Mouse (Mus musculus) CH12.LX (cell line): ENCODE data around the gene Cirbp. TPM values are rescaled to one million over a fixed set of nuclear protein-coding genes. Genes with fewer than 3 reads are reported as not detected.

Experiments
- DNase-seq: peaks from one replicate; pipeline ENCODE4 v3.0.0-alpha.2; 2013; ENCODE audit errors: extremely low read depth
- H3K27ac ChIP-seq: 2 replicates; pipeline ENCODE4 v1.5.1; 2012; ENCODE audit warnings: low read depth, mild to moderate bottlenecking, control low read depth, moderate library complexity; ENCODE audit not compliant: insufficient read depth
- H3K27me3 ChIP-seq: replicated peaks from 2 replicates; pipeline ENCODE3; 2012; ENCODE audit warnings: inconsistent platforms
- H3K36me3 ChIP-seq, 2 experiments: replicated peaks in 1 of 2; 2 replicates each; pipeline versions ENCODE3 to v1.6.1; 2012; ENCODE audit warnings: inconsistent platforms in 1 of 2, low read length in 1 of 2, mild to moderate bottlenecking in 1 of 2, mixed read lengths in 1 of 2, moderate library complexity in 1 of 2; ENCODE audit not compliant: control insufficient read depth in 1 of 2, insufficient read depth in 1 of 2
- H3K4me1 ChIP-seq, 2 experiments: 2 replicates each; pipeline ENCODE4 v1.6.1; 2012; ENCODE audit warnings: inconsistent platforms in 1 of 2, moderate library complexity in 1 of 2; ENCODE audit not compliant: insufficient read depth in 2 of 2, control insufficient read depth in 1 of 2
- H3K4me2 ChIP-seq: 2 replicates; pipeline ENCODE4 v1.6.1; 2012; ENCODE audit warnings: low read depth, mild to moderate bottlenecking, control low read depth; ENCODE audit not compliant: poor library complexity, insufficient read depth, severe bottlenecking
- H3K4me3 ChIP-seq, 3 experiments: fragments of 150-350 bp in 1 of 3; sonication (generic) in 1 of 3; replicated peaks in 1 of 3; 2 replicates each; pipeline versions ENCODE3 to v1.5.1; 2011 to 2012; ENCODE audit warnings: low read depth in 2 of 3, low read length in 2 of 3, mild to moderate bottlenecking in 2 of 3, moderate library complexity in 2 of 3, control low read depth in 1 of 3, improper control_type of control experiment in 1 of 3, inconsistent platforms in 1 of 3, mixed read lengths in 1 of 3; ENCODE audit not compliant: poor library complexity in 1 of 3
- H3K79me2 ChIP-seq: replicated peaks from 2 replicates; pipeline ENCODE4 v1.6.1; 2012; ENCODE audit warnings: mild to moderate bottlenecking, moderate library complexity; ENCODE audit not compliant: control insufficient read depth, poor library complexity, insufficient read depth, severe bottlenecking; ENCODE audit errors: extremely low read depth
- H3K9ac ChIP-seq: 2 replicates; pipeline ENCODE4 v1.6.1; 2012; ENCODE audit warnings: low read depth, mild to moderate bottlenecking, control low read depth, moderate library complexity; ENCODE audit not compliant: insufficient read depth
- H3K9me3 ChIP-seq: replicated peaks from 2 replicates; pipeline ENCODE3; 2012; ENCODE audit warnings: low read length, inconsistent platforms, mixed read lengths
- CHD2 ChIP-seq: IDR thresholded peaks from 2 replicates; pipeline ENCODE4 v1.6.1; 2011; ENCODE audit warnings: low read length, improper control_type of control experiment
- EP300 ChIP-seq: IDR thresholded peaks from 2 replicates; pipeline ENCODE4 v1.6.1; 2011; ENCODE audit warnings: low read length, improper control_type of control experiment
- MEF2A ChIP-seq: IDR thresholded peaks from 2 replicates; pipeline ENCODE4 v1.6.1; 2014; ENCODE audit warnings: low read depth, mild to moderate bottlenecking, inconsistent platforms, low read length, improper control_type of control experiment, borderline replicate concordance
- dilution Hi-C: fragments of 300-500 bp; cut with MboI; formaldehyde crosslinking; loops from 2 replicates; pipeline ENCODE4 v1.14.3; 2020; ENCODE audit warnings: low sequenced_read_pairs; ENCODE audit not compliant: extremely low pct_unique_long_range_greater_than_20kb, extremely low pct_ligation_motif_present
- in situ Hi-C: fragments of 300-500 bp; cut with MboI; formaldehyde crosslinking; loops from 3 replicates; pipeline ENCODE4 v1.14.3; 2019; ENCODE audit warnings: low sequenced_read_pairs, low pct_ligation_motif_present, low pct_unique_long_range_greater_than_20kb, mixed read lengths
- polyA plus RNA-seq: library from polyadenylated mRNA; unstranded; fragments of >175 nt; gene quantifications from 2 replicates; pipeline ENCODE4 v1.2.1, GENCODE M21; 2012; ENCODE audit warnings: low read depth; ENCODE audit not compliant: insufficient read length
- total RNA-seq, 2 experiments: library from RNA; depleted of rRNA; stranded (reverse); fragments of 300-350 nt in 1 of 2; fragments of >200 nt in 1 of 2; gene quantifications; 2 replicates each; pipeline ENCODE4 v1.2.3; 2012 to 2014

The Cirbp gene
- total and polyA plus RNA-seq, 3 experiments = 27.0 to 40.2 (median 34.4) TPM

GRCm38 (mm10) chr10:80220676-80221075, 54.9 kb downstream of the Cirbp start:
- TF ChIP-seq CHD2 (no peak), EP300 (no peak), MEF2A (no peak)
- Histone ChIP-seq H3K4me3 (no peak overlapping the region), H3K9ac (no peak overlapping the region), H3K27me3 (peaks cover 25% of the 10 kb centered on the region), H3K4me1 (peaks cover 6 to 7% of the 10 kb centered on the region in 2 experiments; a peak in 3 of 4 replicates), H3K27ac (no peak overlapping the region), H3K4me2 (no peak overlapping the region), H3K79me2 (no peaks in the 10 kb centered on the region), H3K9me3 (no peaks in the 10 kb centered on the region), H3K36me3 (no peaks in the 10 kb centered on the region)
- DNase-seq = no peak
- in situ Hi-C loops (no loop called here), dilution Hi-C loops (no loop called here)

Other genes starting within 250 kb of the Cirbp start
Only the 20 nearest of the 32 such genes appear.
- 6.8 and 7.0 TPM in 2 replicates for gene Abca7, start 169.5 kb upstream of the Cirbp start, total RNA-seq (2012; rRNA removed)
- gene Abca7, start 169.5 kb upstream of the Cirbp start, total RNA-seq (2014; rRNA removed) = 2.3 TPM in 2 replicates
- gene Abca7, start 169.5 kb upstream of the Cirbp start, polyA plus RNA-seq = 5.4 and 6.1 TPM in 2 replicates
- 23.4 and 25.9 TPM in 2 replicates for gene Arhgap45, start 149.3 kb upstream of the Cirbp start, total RNA-seq (2012; rRNA removed)
- 10.3 and 11.8 TPM in 2 replicates for gene Arhgap45, start 149.3 kb upstream of the Cirbp start, total RNA-seq (2014; rRNA removed)
- gene Arhgap45, start 149.3 kb upstream of the Cirbp start, polyA plus RNA-seq = 20.2 and 21.2 TPM in 2 replicates
- gene Polr2e, start 126.2 kb upstream of the Cirbp start, total RNA-seq (2012; rRNA removed) = 127 and 132 TPM in 2 replicates
- gene Polr2e, start 126.2 kb upstream of the Cirbp start, total RNA-seq (2014; rRNA removed) = 98.3 and 105 TPM in 2 replicates
- gene Polr2e, start 126.2 kb upstream of the Cirbp start, polyA plus RNA-seq = 194 and 227 TPM in 2 replicates
- 368 and 459 TPM in 2 replicates for gene Gpx4, start 118.8 kb upstream of the Cirbp start, total RNA-seq (2012; rRNA removed)
- 352 and 386 TPM in 2 replicates for gene Gpx4, start 118.8 kb upstream of the Cirbp start, total RNA-seq (2014; rRNA removed)
- gene Gpx4, start 118.8 kb upstream of the Cirbp start, polyA plus RNA-seq = 332 and 353 TPM in 2 replicates
- gene Sbno2, start 60.4 kb upstream of the Cirbp start, total RNA-seq (2012; rRNA removed) = 20.7 and 22.6 TPM in 2 replicates
- gene Sbno2, start 60.4 kb upstream of the Cirbp start, total RNA-seq (2014; rRNA removed) = 9.0 and 9.7 TPM in 2 replicates
- gene Sbno2, start 60.4 kb upstream of the Cirbp start, polyA plus RNA-seq = 21.1 and 24.2 TPM in 2 replicates
- 64.8 and 65.9 TPM in 2 replicates for gene Stk11, start 50.2 kb upstream of the Cirbp start, total RNA-seq (2012; rRNA removed)
- 47.4 and 48.5 TPM in 2 replicates for gene Stk11, start 50.2 kb upstream of the Cirbp start, total RNA-seq (2014; rRNA removed)
- 93.4 and 94.9 TPM in 2 replicates for gene Stk11, start 50.2 kb upstream of the Cirbp start, polyA plus RNA-seq
- gene Atp5d, start 27.4 kb upstream of the Cirbp start, total RNA-seq (2012; rRNA removed) = 270 and 326 TPM in 2 replicates
- gene Atp5d, start 27.4 kb upstream of the Cirbp start, total RNA-seq (2014; rRNA removed) = 85.8 and 106 TPM in 2 replicates
- 306 and 352 TPM in 2 replicates for gene Atp5d, start 27.4 kb upstream of the Cirbp start, polyA plus RNA-seq
- gene Cbarp, start 25.1 kb upstream of the Cirbp start, total RNA-seq (2012; rRNA removed) = 2.3 and 2.6 TPM in 2 replicates
- 0.09 and 0.19 TPM in 2 replicates for gene Cbarp, start 25.1 kb upstream of the Cirbp start, total RNA-seq (2014; rRNA removed)
- gene Cbarp, start 25.1 kb upstream of the Cirbp start, polyA plus RNA-seq = 1.7 and 2.4 TPM in 2 replicates
- 11.6 and 16.2 TPM in 2 replicates for gene Midn, start 17.7 kb upstream of the Cirbp start, total RNA-seq (2012; rRNA removed)
- gene Midn, start 17.7 kb upstream of the Cirbp start, total RNA-seq (2014; rRNA removed) = 3.9 and 4.7 TPM in 2 replicates
- 25.2 and 33.2 TPM in 2 replicates for gene Midn, start 17.7 kb upstream of the Cirbp start, polyA plus RNA-seq
- gene 1600002K03Rik, start 7.0 kb downstream of the Cirbp start, total RNA-seq (2012; rRNA removed) = 30.5 and 37.7 TPM in 2 replicates
- gene 1600002K03Rik, start 7.0 kb downstream of the Cirbp start, total RNA-seq (2014; rRNA removed) = 34.3 and 40.2 TPM in 2 replicates
- 19.3 and 21.9 TPM in 2 replicates for gene 1600002K03Rik, start 7.0 kb downstream of the Cirbp start, polyA plus RNA-seq
- gene Efna2, start 13.5 kb downstream of the Cirbp start, total RNA-seq (2012; rRNA removed) = 0.63 and 1.5 TPM in 2 replicates
- 0.23 and 0.34 TPM in 2 replicates for gene Efna2, start 13.5 kb downstream of the Cirbp start, total RNA-seq (2014; rRNA removed)
- 0.45 and 0.86 TPM in 2 replicates for gene Efna2, start 13.5 kb downstream of the Cirbp start, polyA plus RNA-seq
- gene Mum1, start 60.4 kb downstream of the Cirbp start, total RNA-seq (2012; rRNA removed) = 35.6 and 44.3 TPM in 2 replicates
- 24.1 and 25.1 TPM in 2 replicates for gene Mum1, start 60.4 kb downstream of the Cirbp start, total RNA-seq (2014; rRNA removed)
- gene Mum1, start 60.4 kb downstream of the Cirbp start, polyA plus RNA-seq = 22.9 and 24.1 TPM in 2 replicates
- gene Ndufs7, start 83.1 kb downstream of the Cirbp start, total RNA-seq (2012; rRNA removed) = 248 and 282 TPM in 2 replicates
- gene Ndufs7, start 83.1 kb downstream of the Cirbp start, total RNA-seq (2014; rRNA removed) = 124 and 154 TPM in 2 replicates
- 222 and 228 TPM in 2 replicates for gene Ndufs7, start 83.1 kb downstream of the Cirbp start, polyA plus RNA-seq
- 0.30 and 0.38 TPM in 2 replicates for gene Gamt, start 95.0 kb downstream of the Cirbp start, total RNA-seq (2012; rRNA removed)
- 0.24 TPM in 1 of 2 replicates, not detected in the other for gene Gamt, start 95.0 kb downstream of the Cirbp start, total RNA-seq (2014; rRNA removed)
- gene Gamt, start 95.0 kb downstream of the Cirbp start, polyA plus RNA-seq = 0.42 TPM in 1 of 2 replicates, not detected in the other
- gene Dazap1, start 95.5 kb downstream of the Cirbp start, total RNA-seq (2012; rRNA removed) = 162 and 172 TPM in 2 replicates
- gene Dazap1, start 95.5 kb downstream of the Cirbp start, total RNA-seq (2014; rRNA removed) = 180 and 187 TPM in 2 replicates
- 236 and 252 TPM in 2 replicates for gene Dazap1, start 95.5 kb downstream of the Cirbp start, polyA plus RNA-seq
- 4,610 and 5,342 TPM in 2 replicates for gene Rps15, start 126.5 kb downstream of the Cirbp start, total RNA-seq (2012; rRNA removed)
- 2,343 and 2,739 TPM in 2 replicates for gene Rps15, start 126.5 kb downstream of the Cirbp start, total RNA-seq (2014; rRNA removed)
- 2,279 and 2,754 TPM in 2 replicates for gene Rps15, start 126.5 kb downstream of the Cirbp start, polyA plus RNA-seq
- 0.13 TPM in 2 replicates for gene Apc2, start 130.0 kb downstream of the Cirbp start, total RNA-seq (2012; rRNA removed)
- gene Apc2, start 130.0 kb downstream of the Cirbp start, total RNA-seq (2014; rRNA removed) = not detected in 2 replicates
- gene Apc2, start 130.0 kb downstream of the Cirbp start, polyA plus RNA-seq = 0.04 and 0.07 TPM in 2 replicates
- 46.8 and 59.7 TPM in 2 replicates for gene 2310011J03Rik, start 154.6 kb downstream of the Cirbp start, total RNA-seq (2012; rRNA removed)
- gene 2310011J03Rik, start 154.6 kb downstream of the Cirbp start, total RNA-seq (2014; rRNA removed) = 35.6 and 37.5 TPM in 2 replicates
- 34.6 and 38.9 TPM in 2 replicates for gene 2310011J03Rik, start 154.6 kb downstream of the Cirbp start, polyA plus RNA-seq
- 1.1 and 1.3 TPM in 2 replicates for gene Pcsk4, start 163.5 kb downstream of the Cirbp start, total RNA-seq (2012; rRNA removed)
- gene Pcsk4, start 163.5 kb downstream of the Cirbp start, total RNA-seq (2014; rRNA removed) = not detected in 2 replicates
- gene Pcsk4, start 163.5 kb downstream of the Cirbp start, polyA plus RNA-seq = 0.46 TPM in 1 of 2 replicates, not detected in the other
- 1.7 and 5.0 TPM in 2 replicates for gene Reep6, start 164.0 kb downstream of the Cirbp start, total RNA-seq (2012; rRNA removed)
- 0.20 and 0.48 TPM in 2 replicates for gene Reep6, start 164.0 kb downstream of the Cirbp start, total RNA-seq (2014; rRNA removed)
- 5.2 and 7.5 TPM in 2 replicates for gene Reep6, start 164.0 kb downstream of the Cirbp start, polyA plus RNA-seq